Mouse (Mus musculus): Measurements from ENCODE around the gene Klhl26.

- TF ChIP-seq CTCF (IDR thresholded peaks at IDR 0.05; ENCODE audit: low read depth, low read length) (no peak), POLR2A (IDR thresholded peaks at IDR 0.05; ENCODE audit: borderline replicate concordance, low read depth, low read length) (no peak)
Observed at GRCm38 (mm10) chr8:70492664-70493640, 16.2 kb upstream of the Klhl26 start, which contains the start of gene Crlf1.

All from bone marrow macrophage, adult 2 months (primary cell).